Mouse (Mus musculus): ENCODE measurements around the gene Bub3. TPM values are rescaled to one million over a fixed set of nuclear protein-coding genes. Genes with fewer than 3 reads are reported as not detected.
A peak's percentile ranks its signal among the peaks of the same experiment; 100 is the strongest.

The Bub3 gene
- total RNA-seq, 1 experiment from 2014 or later, result 73.5 TPM

DNA sequence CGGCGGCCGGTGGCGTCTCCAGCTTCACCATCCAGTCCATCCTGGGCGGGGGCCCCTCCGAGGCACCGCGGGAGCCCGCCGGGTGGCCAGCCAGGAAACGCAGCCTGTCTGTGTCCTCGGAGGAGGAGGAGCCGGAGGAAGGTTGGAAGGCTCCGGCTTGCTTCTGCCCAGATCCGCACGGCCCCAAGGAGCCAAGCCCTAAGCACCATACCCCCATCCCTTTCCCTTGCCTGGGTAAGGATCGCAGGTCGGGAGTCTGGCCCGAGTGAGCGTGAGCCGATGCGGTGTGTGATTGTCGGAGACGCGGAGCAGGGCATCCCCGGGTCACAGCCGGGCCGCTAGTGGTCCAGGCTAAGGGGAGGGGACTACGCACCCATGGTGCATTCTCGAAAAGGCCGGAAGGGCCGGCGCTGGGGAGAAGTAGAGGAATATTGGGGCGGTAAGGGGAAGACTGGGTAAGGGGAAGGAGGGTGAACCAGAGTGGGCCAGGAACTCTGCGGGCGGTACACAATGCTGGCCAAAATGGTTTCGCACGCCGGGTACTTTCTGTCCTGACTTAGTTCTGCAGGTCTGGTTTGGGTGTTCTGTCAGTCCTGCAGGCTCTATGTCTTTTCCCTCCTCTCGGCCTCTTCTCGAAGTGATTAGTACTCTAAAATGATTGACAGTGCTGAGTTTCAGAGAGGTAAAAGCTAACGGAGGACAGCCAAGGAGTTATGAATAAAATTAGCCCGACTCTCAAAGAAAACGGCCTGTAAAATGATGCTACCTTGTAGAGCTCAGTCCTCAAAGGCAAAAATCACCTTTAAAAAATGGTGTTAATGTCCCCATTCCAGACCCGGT is 5.5 kb upstream of the Bub3 start:
- ATAC-seq (replicated peaks; ENCODE audit: insufficient number of reproducible peaks, low FRiP score, low TSS enrichment, poor library complexity, severe bottlenecking), result no peak

DNA sequence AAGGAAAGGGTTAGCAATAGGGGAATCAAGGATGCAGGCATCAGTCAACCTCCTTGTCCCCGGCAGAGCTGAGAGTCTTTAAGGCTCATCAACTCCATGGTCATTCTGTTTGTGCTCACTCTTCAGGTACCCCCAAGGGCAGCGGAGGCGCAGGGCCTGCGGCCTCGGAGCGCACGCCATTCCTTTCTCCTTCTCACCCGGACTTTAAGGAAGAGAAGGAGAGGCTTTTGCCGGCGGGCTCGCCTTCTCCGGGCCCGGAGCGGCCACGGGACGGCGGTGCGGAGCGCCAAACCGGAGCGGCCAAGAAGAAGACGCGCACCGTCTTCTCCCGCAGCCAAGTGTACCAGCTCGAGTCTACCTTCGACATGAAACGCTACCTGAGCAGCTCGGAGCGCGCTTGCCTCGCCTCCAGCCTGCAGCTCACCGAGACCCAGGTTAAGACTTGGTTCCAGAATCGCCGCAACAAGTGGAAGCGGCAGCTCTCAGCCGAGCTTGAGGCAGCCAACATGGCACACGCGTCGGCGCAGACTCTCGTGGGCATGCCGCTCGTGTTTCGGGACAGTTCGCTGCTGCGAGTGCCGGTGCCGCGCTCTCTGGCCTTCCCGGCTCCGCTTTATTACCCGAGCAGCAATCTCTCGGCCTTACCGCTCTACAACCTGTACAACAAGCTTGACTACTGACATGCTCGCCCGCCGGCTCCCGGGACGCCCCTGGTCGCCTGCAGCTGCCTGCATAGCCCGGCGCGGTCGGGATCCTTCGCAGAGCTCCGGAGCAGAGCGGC is 4.5 kb upstream of the Bub3 start:
- ATAC-seq (replicated peaks; ENCODE audit: insufficient number of reproducible peaks, low FRiP score, low TSS enrichment, poor library complexity, severe bottlenecking), result no peak

DNA sequence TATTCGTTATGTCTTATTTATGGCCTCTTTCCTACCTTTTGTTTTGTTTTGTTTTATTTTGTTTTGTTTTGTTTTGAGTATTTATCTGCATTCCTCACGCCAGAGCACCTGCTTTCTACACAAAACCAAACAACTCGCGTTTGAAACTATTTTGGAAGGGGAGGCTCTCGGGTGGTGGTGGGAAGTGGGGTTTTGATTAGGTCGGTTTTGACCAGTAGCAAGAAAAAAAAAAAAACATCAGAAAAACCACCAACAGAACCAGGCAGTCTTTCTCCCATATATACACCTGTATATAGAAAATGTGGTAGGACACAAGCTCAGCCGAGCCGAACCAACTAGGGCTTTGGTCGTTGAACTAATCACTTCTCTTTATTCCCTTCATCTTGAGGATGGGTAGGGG is 3.9 kb upstream of the Bub3 start:
- no peak for ATAC-seq (replicated peaks; ENCODE audit: insufficient number of reproducible peaks, low FRiP score, low TSS enrichment, poor library complexity, severe bottlenecking)

DNA sequence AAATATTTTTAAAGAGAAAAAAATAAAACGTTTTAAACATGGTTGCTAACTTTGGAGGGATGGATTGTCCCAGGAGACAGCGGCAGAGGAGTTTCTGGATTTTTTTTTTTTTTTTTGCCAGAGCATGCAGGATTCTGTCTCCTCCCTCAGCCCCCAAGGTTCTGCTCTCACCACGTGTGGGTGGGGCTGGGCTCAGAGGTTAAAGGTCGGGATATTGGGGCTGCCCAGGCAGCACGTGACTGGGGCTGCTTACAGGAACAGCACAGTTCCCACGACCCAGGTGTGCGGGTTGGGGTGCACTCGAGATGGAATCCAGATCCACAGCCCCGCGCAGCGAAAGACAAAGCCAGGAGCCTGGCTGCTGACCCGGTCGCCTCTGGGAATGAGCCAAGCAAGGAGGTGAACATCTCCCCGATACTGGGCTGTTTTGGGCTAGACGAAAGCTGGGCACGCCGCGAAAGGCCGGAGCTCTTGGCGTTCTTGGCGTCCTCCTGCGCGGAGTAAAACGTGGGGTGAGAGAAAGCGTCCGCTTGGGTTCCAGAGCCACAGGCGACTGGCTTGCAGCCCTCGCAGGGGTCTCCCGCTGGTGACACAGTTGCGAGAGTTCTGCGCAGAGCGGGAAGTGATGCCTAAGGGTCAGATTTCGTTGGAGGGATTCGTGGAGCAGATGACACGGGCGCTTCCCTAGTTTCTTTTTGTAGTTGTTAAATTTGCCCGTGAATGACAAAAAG is 3.3 kb upstream of the Bub3 start:
- ATAC-seq (replicated peaks; ENCODE audit: insufficient number of reproducible peaks, low FRiP score, low TSS enrichment, poor library complexity, severe bottlenecking), result no peak

DNA sequence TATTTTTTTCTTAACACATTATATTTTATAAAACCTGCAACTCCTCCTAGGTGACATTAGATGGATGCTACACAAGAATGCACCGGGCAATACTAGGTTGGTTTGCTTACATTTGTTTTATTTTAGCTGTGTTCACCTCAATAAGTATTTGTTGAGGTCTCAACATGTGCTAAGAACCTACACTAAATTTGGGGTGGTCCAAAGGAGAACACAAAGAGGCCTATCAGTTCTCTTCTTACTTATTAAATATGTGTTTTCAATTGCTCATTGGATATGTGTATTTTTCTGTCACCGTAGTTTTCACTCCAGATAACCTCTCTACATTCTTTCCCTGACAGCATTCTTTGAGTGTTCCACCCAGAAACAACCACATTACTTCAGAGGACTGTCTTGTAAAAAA is 2.3 kb upstream of the Bub3 start:
- no peak for ATAC-seq (replicated peaks; ENCODE audit: insufficient number of reproducible peaks, low FRiP score, low TSS enrichment, poor library complexity, severe bottlenecking)

DNA sequence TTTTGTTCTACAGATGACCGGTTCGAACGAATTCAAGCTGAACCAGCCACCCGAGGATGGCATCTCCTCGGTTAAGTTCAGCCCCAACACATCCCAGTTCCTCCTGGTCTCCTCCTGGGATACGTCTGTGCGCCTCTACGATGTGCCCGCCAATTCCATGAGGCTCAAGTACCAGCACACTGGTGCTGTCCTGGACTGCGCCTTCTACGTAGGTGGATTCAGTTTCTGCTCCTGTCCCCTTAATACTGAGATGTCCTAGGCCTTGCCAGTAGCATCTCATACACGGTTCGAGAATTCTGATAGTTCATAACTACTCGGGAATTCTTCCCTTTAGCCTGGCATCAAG is 648 bp downstream of the Bub3 start:
- ATAC-seq (replicated peaks; ENCODE audit: insufficient number of reproducible peaks, low FRiP score, low TSS enrichment, poor library complexity, severe bottlenecking), result peak; percentile 3

DNA sequence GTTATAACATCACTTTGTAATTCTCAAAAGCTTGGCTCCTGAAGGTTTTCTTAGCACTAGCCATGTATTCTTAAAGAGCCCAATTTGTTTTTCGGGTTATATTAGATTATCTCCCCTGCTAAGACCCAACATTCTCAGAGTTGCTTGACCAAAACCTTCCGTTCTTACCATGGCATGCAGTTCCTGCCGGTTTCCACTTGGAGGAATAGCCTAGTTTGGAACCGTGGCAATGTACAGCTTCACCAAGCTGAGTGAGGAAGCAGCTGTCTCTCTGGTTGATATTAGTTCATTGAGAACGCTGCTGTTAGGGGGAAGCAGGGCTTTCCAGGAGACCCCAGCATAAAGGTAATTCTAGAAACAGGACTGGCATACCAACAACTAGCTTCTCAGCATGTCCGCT is 15.2 kb downstream of the Bub3 start:
- no peak for ATAC-seq (replicated peaks; ENCODE audit: insufficient number of reproducible peaks, low FRiP score, low TSS enrichment, poor library complexity, severe bottlenecking)

DNA sequence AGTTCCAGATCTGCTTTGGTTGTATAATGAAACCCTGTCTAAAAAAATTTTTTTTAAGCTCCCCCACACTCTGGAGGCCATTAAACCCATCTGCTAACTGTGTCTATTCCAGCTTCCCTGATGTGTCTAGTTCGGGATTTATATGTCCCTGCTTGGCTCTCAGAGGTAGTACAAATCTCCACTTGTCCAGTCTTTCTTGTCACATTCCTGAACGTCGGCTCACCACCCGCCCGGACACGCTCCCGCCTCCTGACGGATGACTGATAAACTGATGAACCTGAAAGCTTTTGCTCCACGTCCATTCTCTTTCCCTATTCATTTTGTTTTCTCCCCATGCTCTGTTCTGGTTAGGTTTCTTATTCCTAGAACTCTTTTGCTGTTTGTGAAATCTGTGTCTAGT is 22.2 kb downstream of the Bub3 start:
- no peak for ATAC-seq (replicated peaks; ENCODE audit: insufficient number of reproducible peaks, low FRiP score, low TSS enrichment, poor library complexity, severe bottlenecking)

DNA sequence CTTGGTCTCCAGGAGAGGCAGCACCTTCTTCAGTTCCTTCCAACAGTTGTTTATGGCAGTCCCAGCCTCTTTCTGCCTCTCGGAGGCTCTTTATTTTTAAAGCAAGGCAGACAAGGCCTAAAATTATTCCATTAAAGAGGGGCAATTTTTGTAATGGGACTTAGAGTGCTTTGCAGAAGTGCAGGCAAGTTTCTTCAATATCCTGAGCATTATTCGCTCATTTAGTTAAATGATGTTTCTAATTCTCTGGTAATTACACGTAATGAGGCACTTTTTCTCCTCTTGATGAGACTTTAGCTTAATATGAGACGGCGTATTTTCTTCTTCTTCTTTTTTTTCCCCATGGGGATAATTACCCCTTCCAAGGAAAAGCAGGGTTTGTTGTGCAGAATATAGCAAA is 25.5 kb downstream of the Bub3 start:
- ATAC-seq (replicated peaks; ENCODE audit: insufficient number of reproducible peaks, low FRiP score, low TSS enrichment, poor library complexity, severe bottlenecking), result no peak

DNA sequence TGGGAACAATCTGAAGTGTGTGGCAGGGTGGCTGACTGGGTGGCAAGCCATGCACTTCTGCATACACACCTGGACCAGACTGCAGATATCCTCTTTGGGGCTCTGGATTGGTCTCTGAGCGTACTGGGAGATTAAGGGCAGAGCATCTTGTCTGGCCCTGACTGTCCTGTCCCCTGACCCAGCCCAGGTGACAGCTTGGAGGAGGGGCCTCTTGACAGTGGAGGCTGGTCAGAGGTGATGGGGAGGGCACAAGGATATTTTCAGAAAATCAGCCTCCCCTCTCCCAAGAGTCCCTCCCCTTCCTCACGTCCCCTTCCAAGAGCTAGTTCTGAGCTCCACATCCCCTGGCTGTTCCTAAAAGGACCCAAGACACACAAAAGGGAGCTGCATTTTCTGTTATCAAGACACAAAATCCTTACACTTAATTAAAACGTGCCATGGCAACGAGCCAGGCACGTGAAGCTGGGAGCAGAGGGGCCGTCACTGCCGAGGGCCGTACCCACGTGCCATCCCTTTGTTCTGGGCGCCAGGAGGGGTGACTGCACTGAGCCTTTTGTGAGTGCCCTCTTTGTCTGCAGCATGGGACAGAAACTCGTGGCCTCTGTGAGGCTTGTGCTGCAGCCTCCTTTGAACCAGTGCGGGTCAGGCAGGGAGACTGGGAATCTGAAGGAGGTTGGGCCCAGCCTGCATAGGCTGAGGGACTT is 37.9 kb downstream of the Bub3 start:
- ATAC-seq (replicated peaks; ENCODE audit: insufficient number of reproducible peaks, low FRiP score, low TSS enrichment, poor library complexity, severe bottlenecking), result no peak

DNA sequence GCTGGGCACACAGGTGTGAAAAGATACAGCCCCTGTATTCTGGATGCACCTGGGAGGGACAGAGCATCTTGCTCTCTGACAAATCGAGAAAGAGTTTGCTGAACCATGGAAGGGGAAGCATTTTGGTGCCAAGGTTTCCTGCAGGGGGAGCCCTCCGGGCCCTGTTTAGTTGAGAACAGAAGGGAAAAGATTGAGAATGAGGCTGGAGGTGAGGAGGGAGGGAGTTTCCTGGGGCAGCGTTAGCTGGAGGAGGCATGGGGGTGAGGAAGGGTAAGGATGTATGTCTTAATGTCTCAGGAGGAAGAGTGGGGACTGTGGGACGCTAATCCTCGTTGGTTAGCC is 38.4 kb downstream of the Bub3 start:
- no peak for ATAC-seq (replicated peaks; ENCODE audit: insufficient number of reproducible peaks, low FRiP score, low TSS enrichment, poor library complexity, severe bottlenecking)

DNA sequence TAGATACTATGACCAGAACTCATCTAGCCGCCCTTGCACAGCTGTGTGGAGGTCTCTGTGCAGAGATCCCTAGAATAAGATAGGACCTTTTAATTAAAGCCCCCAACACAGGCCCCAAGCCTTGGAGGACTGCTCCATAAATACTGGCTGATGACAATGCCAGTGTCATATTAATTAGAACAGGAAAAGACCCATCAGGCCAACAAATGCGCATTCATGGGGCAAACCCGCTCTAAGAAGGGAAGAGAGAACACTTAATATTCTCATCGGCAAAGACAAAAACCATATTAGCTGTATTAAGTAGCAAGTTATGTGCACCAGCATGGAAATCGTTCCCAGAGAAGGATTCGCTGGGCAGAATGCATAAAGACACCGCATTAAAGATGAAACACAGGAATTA is 42.1 kb downstream of the Bub3 start:
- no peak for ATAC-seq (replicated peaks; ENCODE audit: insufficient number of reproducible peaks, low FRiP score, low TSS enrichment, poor library complexity, severe bottlenecking)

DNA sequence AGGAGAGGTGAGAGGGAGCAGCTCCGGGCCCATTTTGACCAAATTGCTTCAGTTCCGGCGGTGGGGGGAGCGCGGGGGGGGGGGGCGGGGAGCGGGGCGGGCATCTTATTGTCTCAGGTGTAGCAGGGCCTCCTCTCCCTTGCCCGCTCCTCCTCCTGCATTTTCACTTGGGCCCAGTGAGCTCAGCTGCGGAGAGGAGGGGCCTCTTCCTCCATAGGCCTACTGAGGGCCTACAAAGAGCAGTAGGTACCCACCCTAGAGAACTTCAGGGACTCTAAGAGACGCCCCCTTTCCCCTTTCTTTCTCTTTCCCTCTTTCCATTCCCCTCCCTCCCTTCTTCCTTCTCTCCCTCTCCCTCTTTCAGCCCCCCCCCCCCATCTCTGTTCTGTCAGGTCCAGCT is 43.2 kb downstream of the Bub3 start:
- no peak for ATAC-seq (replicated peaks; ENCODE audit: insufficient number of reproducible peaks, low FRiP score, low TSS enrichment, poor library complexity, severe bottlenecking)

DNA sequence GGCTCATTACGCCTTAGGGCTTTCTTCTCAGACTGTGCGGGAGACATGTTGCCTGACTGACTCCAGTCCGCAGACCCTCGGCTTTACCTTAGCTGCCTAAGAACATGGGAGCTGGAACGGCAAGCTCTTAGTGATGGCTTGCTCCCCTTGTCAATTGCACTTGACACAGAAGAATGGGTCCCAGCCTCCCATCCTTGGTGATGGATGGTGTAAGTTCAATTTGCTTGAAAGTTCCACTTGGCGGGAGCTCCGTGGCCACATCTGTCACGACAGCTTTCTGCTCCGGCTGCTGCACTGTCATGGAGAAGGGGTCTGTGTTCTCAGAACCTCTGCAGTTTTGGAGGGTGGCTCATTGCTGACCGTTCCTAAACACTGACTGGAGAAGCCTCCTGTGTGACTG is 44.9 kb downstream of the Bub3 start:
- no peak for ATAC-seq (replicated peaks; ENCODE audit: insufficient number of reproducible peaks, low FRiP score, low TSS enrichment, poor library complexity, severe bottlenecking)

DNA sequence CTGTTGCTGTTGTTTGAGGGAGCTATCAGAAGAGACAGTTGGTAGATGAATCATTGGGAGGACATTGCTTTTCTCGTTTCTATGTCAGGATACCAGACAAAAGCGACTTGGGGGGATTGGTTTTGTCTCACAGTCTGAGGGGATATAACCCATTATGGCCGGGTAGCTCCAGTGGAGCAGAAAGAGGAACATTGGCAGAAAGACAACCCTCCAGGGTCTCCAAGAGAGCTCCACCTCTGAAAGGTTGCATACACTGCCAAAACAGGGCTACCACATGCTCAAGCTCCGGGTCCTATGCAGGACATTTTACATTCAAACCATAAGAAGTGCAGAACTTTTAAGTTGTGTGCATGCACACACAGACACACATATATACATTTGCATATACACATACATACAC is 45.5 kb downstream of the Bub3 start:
- ATAC-seq (replicated peaks; ENCODE audit: insufficient number of reproducible peaks, low FRiP score, low TSS enrichment, poor library complexity, severe bottlenecking), result no peak

DNA sequence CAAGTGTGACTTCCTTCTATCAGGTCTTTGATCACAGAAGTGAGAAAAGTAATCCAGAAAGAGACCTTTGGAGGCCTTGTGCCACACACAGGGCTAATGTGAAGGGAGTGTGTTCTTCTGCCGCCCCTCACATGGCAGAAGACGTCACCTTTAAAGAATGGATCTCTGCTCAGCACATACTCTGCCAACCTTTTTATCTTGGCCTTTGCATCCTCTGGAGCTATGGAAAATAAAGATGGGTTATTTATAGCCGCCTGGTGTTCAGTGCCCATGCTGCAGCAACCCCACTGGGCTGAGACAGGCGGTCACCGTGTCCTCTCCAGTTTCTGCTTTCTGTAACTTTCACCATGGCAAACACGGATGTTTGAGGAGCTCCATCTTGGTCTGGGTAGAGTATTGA is 48.0 kb downstream of the Bub3 start:
- ATAC-seq (replicated peaks; ENCODE audit: insufficient number of reproducible peaks, low FRiP score, low TSS enrichment, poor library complexity, severe bottlenecking), result no peak

DNA sequence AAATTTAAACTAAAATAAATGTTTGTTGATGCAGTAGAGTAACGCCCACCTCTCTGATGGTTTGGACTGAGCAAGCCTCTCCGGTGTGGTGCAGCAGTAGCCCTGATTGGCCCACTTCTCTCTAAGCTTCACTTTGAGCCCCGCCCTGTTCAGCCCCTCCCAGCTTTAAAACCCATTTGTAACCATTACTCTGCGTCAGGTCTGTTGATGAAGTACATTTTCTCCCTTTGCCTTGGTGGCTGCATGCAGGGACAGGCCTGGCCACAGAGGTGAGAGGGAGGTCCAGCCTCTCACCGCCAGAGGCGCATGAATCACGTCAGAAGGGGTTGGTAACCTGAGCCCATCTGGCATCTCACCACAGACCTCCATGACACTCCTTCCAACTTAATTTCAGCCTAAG is 49.7 kb downstream of the Bub3 start:
- ATAC-seq (replicated peaks; ENCODE audit: insufficient number of reproducible peaks, low FRiP score, low TSS enrichment, poor library complexity, severe bottlenecking), result no peak

Data from monocyte, adult 5-6 weeks (primary cell).